Mouse (Mus musculus): ENCODE measurements at regions not wholly inside any gene's neighbourhood (a gene's known extent, or its start where the extent isn't known, plus 50 kb on each side); places are given as distances from the start of the nearest gene placed in this dataset.

GRCm38 (mm10) chr4:95214026-95214425 lies 162.0 kb upstream of the Jun start:
- TF ChIP-seq CTCF (IDR thresholded peaks at IDR 0.05; ENCODE audit: control insufficient read depth, insufficient read depth, insufficient replicate concordance, low read depth, low read length), result no peak
- no peak for TF ChIP-seq POLR2A (IDR thresholded peaks at IDR 0.05; ENCODE audit: control insufficient read depth, low read depth, low read length)

All from testis, adult 2 months (tissue).